Mouse (Mus musculus): ENCODE measurements around the gene Sirpb1a. TPM values are rescaled to one million over a fixed set of nuclear protein-coding genes. Genes with fewer than 3 reads are reported as not detected.

Sirpb1a gene
- polyA plus RNA-seq, 1 experiment from 2014 or later: not detected

GRCm38 (mm10) chr3:15340287-15340686 is 86.0 kb downstream of the Sirpb1a start:
- H3K9ac ChIP-seq (ENCODE audit: low read length): no peak overlapping the region
- WGBS: 76% methylated on average over 1 of the region's 1 CpGs
- ATAC-seq (replicated peaks; ENCODE audit: low FRiP score, low TSS enrichment, low read depth) (no peak), DNase-seq (ENCODE audit: low spot score) (no peak)
- H3K27me3 ChIP-seq (replicated peaks; ENCODE audit: control insufficient read depth, insufficient read depth, low read length): no peaks in the 10 kb centered on the region
- H3K4me1 ChIP-seq (replicated peaks; ENCODE audit: control insufficient read depth, insufficient read depth, low read length): no peaks in the 10 kb centered on the region
- H3K4me2 ChIP-seq (ENCODE audit: low read length): no peak overlapping the region
- H3K27ac ChIP-seq (ENCODE audit: low read depth): no peak overlapping the region
- no peaks in the 10 kb centered on the region for H3K9me3 ChIP-seq (ENCODE audit: control insufficient read depth, low read length)
- H3K4me3 ChIP-seq (ENCODE audit: low read depth, low read length): no peak overlapping the region
- no peaks in the 10 kb centered on the region for H3K36me3 ChIP-seq (ENCODE audit: control insufficient read depth, insufficient read depth, low read length)

- Histone ChIP-seq H3K4me1 (replicated peaks; ENCODE audit: control insufficient read depth, insufficient read depth, low read length) (no peaks in the 10 kb centered on the region), H3K27ac (ENCODE audit: low read depth) (no peak overlapping the region), H3K36me3 (ENCODE audit: control insufficient read depth, insufficient read depth, low read length) (no peaks in the 10 kb centered on the region), H3K27me3 (replicated peaks; ENCODE audit: control insufficient read depth, insufficient read depth, low read length) (no peaks in the 10 kb centered on the region), H3K9me3 (ENCODE audit: control insufficient read depth, low read length) (no peaks in the 10 kb centered on the region), H3K4me3 (ENCODE audit: low read depth, low read length) (no peak overlapping the region), H3K9ac (ENCODE audit: low read length) (no peak overlapping the region), H3K4me2 (ENCODE audit: low read length) (no peak overlapping the region)
- WGBS: 71% methylated on average over 2 of the region's 2 CpGs
- ATAC-seq (replicated peaks; ENCODE audit: low FRiP score, low TSS enrichment, low read depth) (no peak), DNase-seq (ENCODE audit: low spot score) (no peak)
These were observed 92.1 kb downstream of the Sirpb1a start for GRCm38 (mm10) chr3:15334182-15334581.

- H3K27me3 ChIP-seq (replicated peaks; ENCODE audit: control insufficient read depth, insufficient read depth, low read length): no peaks in the 10 kb centered on the region
- WGBS: 85% methylated on average over 3 of the region's 3 CpGs
- H3K9ac ChIP-seq (ENCODE audit: low read length): no peak within 1 kb of the TSS
- ATAC-seq (replicated peaks; ENCODE audit: low FRiP score, low TSS enrichment, low read depth) (no peak), DNase-seq (ENCODE audit: low spot score) (no peak)
- H3K4me1 ChIP-seq (replicated peaks; ENCODE audit: control insufficient read depth, insufficient read depth, low read length): no peaks in the 10 kb centered on the region
- H3K27ac ChIP-seq (ENCODE audit: low read depth): no peak within 1 kb of the TSS
- no peak within 1 kb of the TSS for H3K4me2 ChIP-seq (ENCODE audit: low read length)
- H3K4me3 ChIP-seq (ENCODE audit: low read depth, low read length): no peak within 1 kb of the TSS
- H3K36me3 ChIP-seq (ENCODE audit: control insufficient read depth, insufficient read depth, low read length): no peaks in the 10 kb centered on the region
- no peaks in the 10 kb centered on the region for H3K9me3 ChIP-seq (ENCODE audit: control insufficient read depth, low read length)
These were observed 94.3 kb downstream of the Sirpb1a start, which contains the start of gene Gm9733 for GRCm38 (mm10) chr3:15332063-15332462. Gene Gm9733 (minus strand): TSS chr3:15332302.

GRCm38 (mm10) chr3:15331545-15331944 is 94.8 kb downstream of the Sirpb1a start:
- Histone ChIP-seq H3K27ac (ENCODE audit: low read depth) (no peak overlapping the region), H3K4me2 (ENCODE audit: low read length) (no peak overlapping the region), H3K4me3 (ENCODE audit: low read depth, low read length) (no peak overlapping the region), H3K36me3 (ENCODE audit: control insufficient read depth, insufficient read depth, low read length) (no peaks in the 10 kb centered on the region), H3K9ac (ENCODE audit: low read length) (no peak overlapping the region), H3K9me3 (ENCODE audit: control insufficient read depth, low read length) (no peaks in the 10 kb centered on the region), H3K27me3 (replicated peaks; ENCODE audit: control insufficient read depth, insufficient read depth, low read length) (no peaks in the 10 kb centered on the region), H3K4me1 (replicated peaks; ENCODE audit: control insufficient read depth, insufficient read depth, low read length) (no peaks in the 10 kb centered on the region)
- ATAC-seq (replicated peaks; ENCODE audit: low FRiP score, low TSS enrichment, low read depth) (no peak), DNase-seq (ENCODE audit: low spot score) (no peak)
- 68% methylated on average over 3 of the region's 3 CpGs for WGBS

GRCm38 (mm10) chr3:15329549-15329948 is 96.8 kb downstream of the Sirpb1a start:
- Histone ChIP-seq H3K9me3 (ENCODE audit: control insufficient read depth, low read length) (no peaks in the 10 kb centered on the region), H3K4me3 (ENCODE audit: low read depth, low read length) (no peak overlapping the region), H3K4me2 (ENCODE audit: low read length) (no peak overlapping the region), H3K4me1 (replicated peaks; ENCODE audit: control insufficient read depth, insufficient read depth, low read length) (no peaks in the 10 kb centered on the region), H3K9ac (ENCODE audit: low read length) (no peak overlapping the region), H3K36me3 (ENCODE audit: control insufficient read depth, insufficient read depth, low read length) (no peaks in the 10 kb centered on the region), H3K27me3 (replicated peaks; ENCODE audit: control insufficient read depth, insufficient read depth, low read length) (no peaks in the 10 kb centered on the region), H3K27ac (ENCODE audit: low read depth) (no peak overlapping the region)
- no peak for DNase-seq (ENCODE audit: low spot score)
- no peak for ATAC-seq (replicated peaks; ENCODE audit: low FRiP score, low TSS enrichment, low read depth)

Other genes with a start within 250 kb of the Sirpb1a start
- gene Gm9733, start 94.2 kb downstream of the Sirpb1a start, polyA plus RNA-seq (2014; fragmentation: Nextera tagmentation; extraction: Ambion mirVana): not detected in 2 replicates
- 0.30 TPM in 1 of 2 replicates, not detected in the other for gene Sirpb1b, start 148.5 kb upstream of the Sirpb1a start, polyA plus RNA-seq (2014; fragmentation: Nextera tagmentation; extraction: Ambion mirVana)

All from intestine, embryonic 14.5 days (tissue).